ENCODE assay signal across 10 mouse cellular contexts in genomic region chr4:124705661-124706269, GRCm38 (mm10). TPM values are rescaled to one million over a fixed set of nuclear protein-coding genes. Genes with fewer than 3 reads are reported as not detected.
DNase-seq lines count a peak whose midpoint lies in the region; ATAC-seq lines count a peak whose summit lies in the region.
"Had no signal": no experiment of that assay in that cellular context is flagged by ENCODE, and none has a peak within 500 bp of the region (broad histone marks: within the 10 kb centered on the region; RNA-seq: fewer than 3 reads in every experiment).

No protein-coding gene starts in this region.

- intact Hi-C loops in left cerebral cortex, postnatal 4 days (cut with DNase I), result no loop called here

- ATAC-seq in hindbrain, embryonic 13.5 days (ENCODE audit: low FRiP score), result no peak
- no peak for ATAC-seq in hindbrain, embryonic 11.5 days (ENCODE audit: low FRiP score)

- H3K4me3 ChIP-seq in hindbrain, embryonic 13.5 days, result no peak overlapping the region
- H3K4me3 ChIP-seq in hindbrain, embryonic 11.5 days (ENCODE audit: low read depth, low read length), result no peak overlapping the region
- H3K4me3 ChIP-seq in limb, embryonic 10.5 days, result no peak overlapping the region
- H3K4me3 ChIP-seq: erythroblast, embryonic 14.5 days had no signal

- H3K27ac ChIP-seq in hindbrain, embryonic 13.5 days, result peak overlapping the region; percentile 18; the same call in 1 of the 2 replicates
- no peak overlapping the region for H3K27ac ChIP-seq in hindbrain, embryonic 11.5 days (ENCODE audit: low read depth, low read length)
- peak overlapping the region; percentile 90 for H3K27ac ChIP-seq in limb, embryonic 10.5 days

- no peak for DNase-seq in hindbrain, embryonic 11.5 days (ENCODE audit: low spot score)
- DNase-seq in thymus, postnatal 4 days, result peak; percentile 17
- no peak for DNase-seq in thymus, postnatal 36 days
- DNase-seq in limb, embryonic 10.5 days (ENCODE audit: low spot score), result no peak
- DNase-seq in spleen, postnatal 14 days (ENCODE audit: low spot score in 2 of 2), result no peak
- DNase-seq in right cerebral cortex, adult 18-20 months, result no peak
- DNase-seq in left cerebral cortex, postnatal 4 days, result no peak
- DNase-seq: right cerebral cortex, postnatal 14 days had no signal

- H3K4me1 ChIP-seq in hindbrain, embryonic 13.5 days (replicated peaks), result peaks cover 48% of the 10 kb centered on the region
- H3K4me1 ChIP-seq in hindbrain, embryonic 11.5 days (replicated peaks; ENCODE audit: control insufficient read depth, insufficient read depth, low read length), result peaks cover 14% of the 10 kb centered on the region; the same call in 1 of the 2 replicates
- H3K4me1 ChIP-seq in limb, embryonic 10.5 days, result peaks cover 94% of the 10 kb centered on the region

- no peaks in the 10 kb centered on the region for H3K36me3 ChIP-seq in hindbrain, embryonic 13.5 days
- no peaks in the 10 kb centered on the region for H3K36me3 ChIP-seq in hindbrain, embryonic 11.5 days (ENCODE audit: control insufficient read depth, insufficient read depth, low read length)
- peaks cover 36% of the 10 kb centered on the region for H3K36me3 ChIP-seq in limb, embryonic 10.5 days

- peaks cover 77% of the 10 kb centered on the region for H3K27me3 ChIP-seq in hindbrain, embryonic 13.5 days
- peaks cover 14% of the 10 kb centered on the region for H3K27me3 ChIP-seq in hindbrain, embryonic 11.5 days (ENCODE audit: control insufficient read depth, insufficient read depth, low read length)
- H3K27me3 ChIP-seq in limb, embryonic 10.5 days (ENCODE audit: low read depth, poor library complexity, severe bottlenecking), result no peaks in the 10 kb centered on the region

- no peaks in the 10 kb centered on the region for H3K9me3 ChIP-seq in hindbrain, embryonic 13.5 days
- no peaks in the 10 kb centered on the region for H3K9me3 ChIP-seq in hindbrain, embryonic 11.5 days (ENCODE audit: control insufficient read depth, low read length)
- H3K9me3 ChIP-seq in limb, embryonic 10.5 days (replicated peaks), result no peaks in the 10 kb centered on the region

- no peak overlapping the region for H3K9ac ChIP-seq in hindbrain, embryonic 13.5 days
- no peak overlapping the region for H3K9ac ChIP-seq in hindbrain, embryonic 11.5 days (ENCODE audit: low read depth, low read length)

- WGBS in hindbrain, embryonic 13.5 days, result 84% methylated on average over 23 of the region's 23 CpGs
- 86% methylated on average over 23 of the region's 23 CpGs for WGBS in hindbrain, embryonic 11.5 days
- 92% methylated on average over 23 of the region's 23 CpGs for WGBS in limb, embryonic 10.5 days

- H3K4me2 ChIP-seq in hindbrain, embryonic 13.5 days, result no peak overlapping the region
- H3K4me2 ChIP-seq in hindbrain, embryonic 11.5 days (replicated peaks; ENCODE audit: low read depth, low read length), result no peak overlapping the region

RNA-seq across cellular contexts. Expression of gene Fhl3, which starts 5.3 kb away (rescaled TPM):
- polyA plus RNA-seq in hindbrain, embryonic 13.5 days (2015; fragmentation: Nextera tagmentation; extraction: Ambion mirVana), result 2.7 and 2.9 TPM in 2 replicates
- polyA plus RNA-seq in hindbrain, embryonic 11.5 days (2014; fragmentation: Nextera tagmentation; extraction: Ambion mirVana), result 3.2 and 4.7 TPM in 2 replicates
- 7.7 and 10.1 TPM in 2 replicates for polyA plus RNA-seq in limb, embryonic 10.5 days (2016; fragmentation: Nextera tagmentation; extraction: Ambion mirVana)
- total RNA-seq in left cerebral cortex, postnatal 4 days (2021), result 1 to 10 TPM; 4.3 to 4.9 TPM

RNA-seq across cellular contexts. Expression of gene Sf3a3, which starts 8.8 kb away (rescaled TPM):
- polyA plus RNA-seq in hindbrain, embryonic 13.5 days (2015; fragmentation: Nextera tagmentation; extraction: Ambion mirVana), result 112 and 119 TPM in 2 replicates
- polyA plus RNA-seq in hindbrain, embryonic 11.5 days (2014; fragmentation: Nextera tagmentation; extraction: Ambion mirVana), result 197 and 210 TPM in 2 replicates
- 270 and 284 TPM in 2 replicates for polyA plus RNA-seq in limb, embryonic 10.5 days (2016; fragmentation: Nextera tagmentation; extraction: Ambion mirVana)
- total RNA-seq in left cerebral cortex, postnatal 4 days (2021), result 10 to 100 TPM; 45.9 to 47.3 TPM

RNA-seq across cellular contexts. Expression of gene Utp11, which starts 12.4 kb away (rescaled TPM):
- 45.1 and 47.9 TPM in 2 replicates for polyA plus RNA-seq in hindbrain, embryonic 13.5 days (2015; fragmentation: Nextera tagmentation; extraction: Ambion mirVana)
- polyA plus RNA-seq in hindbrain, embryonic 11.5 days (2014; fragmentation: Nextera tagmentation; extraction: Ambion mirVana), result 65.8 and 67.5 TPM in 2 replicates
- 73.9 and 77.2 TPM in 2 replicates for polyA plus RNA-seq in limb, embryonic 10.5 days (2016; fragmentation: Nextera tagmentation; extraction: Ambion mirVana)
- total RNA-seq in left cerebral cortex, postnatal 4 days (2021), result 10 to 100 TPM; 16.5 to 20.2 TPM

RNA-seq across cellular contexts. Expression of gene Inpp5b, which starts 35.9 kb away (rescaled TPM):
- polyA plus RNA-seq in hindbrain, embryonic 13.5 days (2015; fragmentation: Nextera tagmentation; extraction: Ambion mirVana), result 22.1 and 24.5 TPM in 2 replicates
- 24.9 and 32.3 TPM in 2 replicates for polyA plus RNA-seq in hindbrain, embryonic 11.5 days (2014; fragmentation: Nextera tagmentation; extraction: Ambion mirVana)
- polyA plus RNA-seq in limb, embryonic 10.5 days (2016; fragmentation: Nextera tagmentation; extraction: Ambion mirVana), result 22.7 and 22.8 TPM in 2 replicates
- 10 to 100 TPM; 30.4 to 33.6 TPM for total RNA-seq in left cerebral cortex, postnatal 4 days (2021)

RNA-seq across cellular contexts. Expression of gene Pou3f1, which starts 49.2 kb away (rescaled TPM):
- 9.5 and 11.4 TPM in 2 replicates for polyA plus RNA-seq in hindbrain, embryonic 13.5 days (2015; fragmentation: Nextera tagmentation; extraction: Ambion mirVana)
- polyA plus RNA-seq in hindbrain, embryonic 11.5 days (2014; fragmentation: Nextera tagmentation; extraction: Ambion mirVana), result 17.4 and 18.8 TPM in 2 replicates
- polyA plus RNA-seq in limb, embryonic 10.5 days (2016; fragmentation: Nextera tagmentation; extraction: Ambion mirVana), result 0.04 and 0.13 TPM in 2 replicates
- 10 to 100 TPM; 42.4 to 52.0 TPM for total RNA-seq in left cerebral cortex, postnatal 4 days (2021)
